Mouse (Mus musculus) small intestine, adult 10 weeks (tissue): ENCODE measurements around the gene Rfc5. TPM values are rescaled to one million over a fixed set of nuclear protein-coding genes. Genes with fewer than 3 reads are reported as not detected.

ENCODE experiments used
- polyA plus RNA-seq: library from polyadenylated mRNA; stranded (reverse); fragments of 350-450 nt; fragmentation: Illumina TruSeq; extraction: RNeasy Lipid Tissue Mini Kit (QIAGEN cat#74804); gene quantifications from one replicate; pipeline ENCODE4 v1.2.3, GENCODE M21; 2014; ENCODE audit warnings: low replicate concordance

Rfc5 gene
- polyA plus RNA-seq = 4.3 TPM

DNA sequence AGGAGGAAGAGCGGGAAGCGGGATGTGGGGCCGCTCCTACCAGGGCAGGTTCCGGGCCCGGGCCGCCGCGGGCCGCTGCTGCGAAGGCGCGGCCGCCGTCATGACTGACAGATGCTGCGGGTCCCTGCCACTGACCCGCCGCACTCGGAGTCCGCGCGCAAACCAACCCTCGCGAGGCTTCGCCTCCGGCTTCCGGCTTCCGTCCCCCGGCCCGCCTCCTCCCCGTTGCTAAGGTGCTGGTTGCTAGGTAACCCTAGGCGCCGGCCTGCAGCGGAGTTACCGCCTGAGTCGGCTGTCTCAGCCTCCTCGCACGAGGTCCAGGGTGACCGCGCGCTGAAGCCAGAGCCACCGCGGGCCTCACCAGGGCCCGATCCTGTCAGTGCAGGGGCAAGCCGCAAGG is at the start of gene Rfc5:
Gene Rfc5 (minus strand): TSS at position 171 of the 400 bp plus-strand sequence.

DNA sequence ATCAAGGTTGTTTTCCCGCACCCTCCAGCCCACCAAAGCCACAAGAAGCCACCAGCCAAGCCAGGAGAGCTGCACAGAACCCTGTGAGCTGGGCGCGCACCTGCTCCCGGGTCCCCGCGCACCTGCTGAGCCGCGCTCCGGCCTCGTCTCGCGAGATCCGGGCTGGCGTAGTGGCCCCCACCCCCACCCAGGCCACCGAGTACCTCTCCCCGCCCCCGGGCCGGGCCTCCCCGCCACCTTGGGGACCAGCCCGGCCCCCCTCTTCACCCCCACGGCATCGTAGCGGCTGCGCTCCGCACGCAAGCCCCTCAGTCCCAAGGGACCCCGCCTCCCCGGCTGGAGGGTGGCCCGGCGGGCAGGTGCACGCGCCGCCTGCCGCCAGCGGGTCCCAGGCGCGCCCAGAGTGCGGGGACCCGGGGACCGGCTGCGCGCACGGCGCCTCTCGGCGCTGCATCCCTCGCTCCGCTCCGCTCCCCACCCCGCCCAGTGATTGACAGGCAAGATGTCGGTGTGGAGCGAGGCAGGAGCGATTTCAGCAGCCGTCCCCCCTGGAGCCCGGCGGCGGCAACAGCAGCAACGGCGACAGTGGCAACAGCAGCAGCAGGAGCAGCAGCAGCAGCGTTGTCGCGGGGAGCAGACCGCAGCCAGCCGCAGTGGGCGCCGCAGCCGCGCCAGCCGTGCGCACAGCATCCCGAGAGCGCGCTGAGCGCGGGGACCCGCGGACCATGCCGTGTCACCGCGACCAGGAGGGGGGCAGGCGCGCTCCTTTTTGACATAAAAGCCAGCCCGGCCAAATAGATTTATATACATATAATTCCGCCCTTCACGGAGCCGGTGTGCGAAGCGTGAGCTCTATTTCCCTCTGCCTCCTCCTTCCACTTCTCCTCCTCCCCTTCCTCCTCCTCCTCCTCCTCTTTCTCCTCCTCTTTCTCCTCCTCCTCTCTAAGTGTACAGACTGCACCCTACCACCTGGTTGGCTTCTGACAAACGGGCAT is 25.0 kb upstream of the Rfc5 start, which contains the start of gene Ksr2:
Gene Ksr2 (plus strand): TSS at position 494 of the 995 bp plus-strand sequence.

GRCm38 (mm10) chr5:117357129-117357477 is 31.7 kb downstream of the Rfc5 start, which contains the start of gene Wsb2:
TSS of gene Wsb2 (plus strand) at chr5:117357304.

Other genes with a start within 250 kb of the Rfc5 start
- 10.3 TPM for gene Pebp1, start 101.4 kb downstream of the Rfc5 start, polyA plus RNA-seq
- gene Vsig10, start 70.0 kb downstream of the Rfc5 start, polyA plus RNA-seq = 25.1 TPM
- gene Wsb2, start 31.7 kb downstream of the Rfc5 start, polyA plus RNA-seq = 14.7 TPM
- 0.04 TPM for gene Ksr2, start 25.0 kb upstream of the Rfc5 start, polyA plus RNA-seq